Mouse (Mus musculus) liver, adult 2 months (tissue): ENCODE measurements around the gene Lama2.

Experiments used
- CTCF ChIP-seq: fragments of 200-500 bp; IDR thresholded peaks from 2 replicates; pipeline ENCODE4 v1.5.1; 2011; ENCODE audit warnings: low read depth, low read length, control low read depth
- POLR2A ChIP-seq: fragments of 200-500 bp; IDR thresholded peaks from 2 replicates; pipeline ENCODE4 v1.6.1; 2011; ENCODE audit warnings: low read length, control low read depth; ENCODE audit not compliant: insufficient read depth; ENCODE audit errors: extremely low read depth

DNA sequence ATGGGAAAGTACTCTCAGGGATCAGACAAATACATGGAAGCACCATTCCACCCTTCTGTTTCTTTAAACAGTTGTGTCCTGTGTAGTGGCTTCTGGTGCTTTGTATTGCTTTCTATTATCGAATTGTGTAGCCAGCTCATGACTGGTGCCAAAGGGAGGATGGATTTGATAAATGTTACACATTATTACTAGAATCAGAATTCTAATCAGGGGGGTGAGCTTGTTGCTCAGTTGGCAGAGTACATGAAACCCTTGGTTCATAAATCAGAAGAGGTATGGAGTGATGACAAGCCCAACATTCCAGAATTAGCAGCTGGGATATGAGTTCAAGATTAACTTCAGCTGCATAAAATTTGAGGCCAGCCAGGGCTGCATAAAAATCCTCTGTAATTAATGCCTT lies 44.8 kb upstream of the Lama2 start:
- TF ChIP-seq CTCF: no peak
- no peak for TF ChIP-seq POLR2A
